Mouse (Mus musculus) midbrain, embryonic 15.5 days (tissue): Measurements from ENCODE around the gene Pmm1. TPM values are rescaled to one million over a fixed set of nuclear protein-coding genes. Genes with fewer than 3 reads are reported as not detected.
"Not testable (repeated sequence)": the region's sequence is repeated elsewhere in the genome, so short reads cannot be mapped to it uniquely, and the experiment has no call there.

Experiments used
- ATAC-seq: fragments of 200-750 bp; cut with Nextera tagmentation; replicated peaks from 2 replicates; pipeline ENCODE4 v1.8.0; 2017; ENCODE audit warnings: moderate TSS enrichment
- H3K27ac ChIP-seq: fragments of 300-500 bp; sonication (generic); 2 replicates; pipeline ENCODE4 v1.5.1; 2015; ENCODE audit warnings: mild to moderate bottlenecking, inconsistent platforms
- H3K27me3 ChIP-seq: fragments of 300-500 bp; sonication (generic); replicated peaks from 2 replicates; pipeline ENCODE4 v1.6.1; 2015; ENCODE audit warnings: inconsistent platforms
- H3K36me3 ChIP-seq: fragments of 300-500 bp; sonication (generic); replicated peaks from 2 replicates; pipeline ENCODE4 v1.6.1; 2015; ENCODE audit warnings: inconsistent platforms
- H3K4me1 ChIP-seq: fragments of 300-500 bp; sonication (generic); 2 replicates; pipeline ENCODE4 v1.6.1; 2015; ENCODE audit warnings: inconsistent platforms
- H3K4me2 ChIP-seq: fragments of 300-500 bp; sonication (generic); 2 replicates; pipeline ENCODE4 v1.6.1; 2015; ENCODE audit warnings: inconsistent platforms, mild to moderate bottlenecking, moderate library complexity
- H3K4me3 ChIP-seq: fragments of 300-500 bp; sonication (generic); 2 replicates; pipeline ENCODE4 v1.5.1; 2015; ENCODE audit warnings: mild to moderate bottlenecking, inconsistent platforms
- H3K9ac ChIP-seq: fragments of 300-500 bp; sonication (generic); 2 replicates; pipeline ENCODE4 v1.6.1; 2015; ENCODE audit warnings: mild to moderate bottlenecking, inconsistent platforms
- H3K9me3 ChIP-seq: fragments of 300-500 bp; sonication (generic); 2 replicates; pipeline ENCODE4 v1.6.1; 2016; ENCODE audit warnings: inconsistent platforms
- WGBS: fragments of 180-500 bp; shearing (Covaris S2); methylation state at CpG from one replicate; pipeline ENCODE4 v1.1.7; 2015; ENCODE audit warnings: mixed read lengths; 5-methylcytosine and 5-hydroxymethylcytosine counted together
- polyA plus RNA-seq: library from polyadenylated mRNA; unstranded; fragments of >200 nt; fragmentation: Nextera tagmentation; extraction: Ambion mirVana; gene quantifications from 2 replicates; pipeline ENCODE4 v1.2.1, GENCODE M21; 2015

The Pmm1 gene
- polyA plus RNA-seq, 1 experiment from 2014 or later, result 84.3 TPM

DNA sequence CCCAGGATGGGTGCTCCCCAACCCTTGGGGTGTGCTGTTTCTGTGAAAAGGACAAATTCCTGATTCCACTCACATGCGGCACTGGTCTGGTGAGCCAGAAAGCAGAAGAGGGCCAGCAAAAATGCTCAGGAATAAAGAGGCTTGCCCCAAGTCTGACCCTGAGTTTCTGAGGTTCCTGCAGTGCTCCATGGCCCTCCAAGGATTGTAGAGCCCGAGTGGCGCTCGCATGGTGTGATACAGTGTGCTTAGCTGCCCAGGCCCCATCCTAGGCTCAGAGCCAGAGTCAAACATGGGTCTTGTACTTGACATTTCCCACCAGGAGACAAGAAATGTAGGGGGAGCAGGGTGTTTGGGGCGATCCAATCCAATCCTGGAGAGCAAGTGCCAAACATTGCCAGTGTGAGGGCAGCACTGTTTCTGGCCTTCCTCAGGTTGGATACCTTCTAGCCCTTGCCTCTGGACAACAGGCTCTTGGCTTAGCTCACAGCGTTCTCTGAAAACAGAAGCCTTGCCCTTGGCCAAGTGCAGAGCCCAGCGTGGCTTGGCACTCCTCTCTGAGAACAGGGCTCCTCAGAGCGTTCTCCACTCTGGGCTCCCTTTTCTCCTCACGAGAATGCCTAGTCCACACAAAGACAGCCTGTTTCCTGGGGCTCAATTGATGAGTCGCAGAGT lies 40.0 kb downstream of the Pmm1 start:
- H3K9me3 ChIP-seq, result no peaks in the 10 kb centered on the region
- peaks cover 38% of the 10 kb centered on the region for H3K4me1 ChIP-seq
- 82% methylated on average over 10 of the region's 10 CpGs for WGBS
- H3K36me3 ChIP-seq, result peaks cover 8% of the 10 kb centered on the region; the same call in 1 of the 2 replicates
- H3K4me3 ChIP-seq, result no peak overlapping the region
- H3K9ac ChIP-seq, result no peak overlapping the region
- no peaks in the 10 kb centered on the region for H3K27me3 ChIP-seq
- H3K27ac ChIP-seq, result peak overlapping the region; percentile 58
- H3K4me2 ChIP-seq, result no peak overlapping the region
- ATAC-seq, result 0 out of 2 replicates have a peak, but pooled peaks have one; percentile 12

- H3K9me3 ChIP-seq, result no peaks in the 10 kb centered on the region
- WGBS, result 89% methylated on average over 5 of the region's 5 CpGs
- H3K9ac ChIP-seq, result no peak overlapping the region
- H3K4me2 ChIP-seq, result no peak overlapping the region
- H3K27ac ChIP-seq, result no peak overlapping the region
- H3K36me3 ChIP-seq, result peaks cover 17% of the 10 kb centered on the region; the same call in 1 of the 2 replicates
- H3K4me3 ChIP-seq, result no peak overlapping the region
- H3K27me3 ChIP-seq, result no peaks in the 10 kb centered on the region
- peaks cover 23% of the 10 kb centered on the region for H3K4me1 ChIP-seq
- ATAC-seq, result no peak
Observed at GRCm38 (mm10) chr15:81919062-81919461, 41.7 kb downstream of the Pmm1 start.

GRCm38 (mm10) chr15:81917621-81918463 lies 42.9 kb downstream of the Pmm1 start:
- 65% methylated on average over 6 of the region's 6 CpGs for WGBS
- Histone ChIP-seq H3K36me3 (peaks cover 30% of the 10 kb centered on the region), H3K4me1 (0 out of 2 replicates have a peak, but pooled peaks cover 12% of the 10 kb centered on the region), H3K9me3 (no peaks in the 10 kb centered on the region), H3K27me3 (no peaks in the 10 kb centered on the region), H3K4me2 (no peak overlapping the region), H3K4me3 (no peak overlapping the region), H3K27ac (no peak overlapping the region), H3K9ac (no peak overlapping the region)
- no peak for ATAC-seq

- H3K9ac ChIP-seq, result no peak overlapping the region
- H3K4me1 ChIP-seq, result 0 out of 2 replicates have a peak, but pooled peaks cover 10% of the 10 kb centered on the region
- no peak overlapping the region for H3K27ac ChIP-seq
- peaks cover 32% of the 10 kb centered on the region for H3K36me3 ChIP-seq
- H3K4me2 ChIP-seq, result no peak overlapping the region
- no peak overlapping the region for H3K4me3 ChIP-seq
- H3K27me3 ChIP-seq, result no peaks in the 10 kb centered on the region
- H3K9me3 ChIP-seq, result no peaks in the 10 kb centered on the region
- ATAC-seq, result no peak
- 91% methylated on average over 12 of the region's 12 CpGs for WGBS
Observed at GRCm38 (mm10) chr15:81917201-81917600, 43.5 kb downstream of the Pmm1 start.

- Histone ChIP-seq H3K27me3 (no peaks in the 10 kb centered on the region), H3K4me3 (no peak overlapping the region), H3K36me3 (peaks cover 46% of the 10 kb centered on the region), H3K4me1 (no peaks in the 10 kb centered on the region), H3K9ac (no peak overlapping the region), H3K27ac (no peak overlapping the region), H3K4me2 (no peak overlapping the region), H3K9me3 (no peaks in the 10 kb centered on the region)
- 87% methylated on average over 5 of the region's 5 CpGs for WGBS
- no peak for ATAC-seq
Observed at GRCm38 (mm10) chr15:81915663-81916062, 45.1 kb downstream of the Pmm1 start.

DNA sequence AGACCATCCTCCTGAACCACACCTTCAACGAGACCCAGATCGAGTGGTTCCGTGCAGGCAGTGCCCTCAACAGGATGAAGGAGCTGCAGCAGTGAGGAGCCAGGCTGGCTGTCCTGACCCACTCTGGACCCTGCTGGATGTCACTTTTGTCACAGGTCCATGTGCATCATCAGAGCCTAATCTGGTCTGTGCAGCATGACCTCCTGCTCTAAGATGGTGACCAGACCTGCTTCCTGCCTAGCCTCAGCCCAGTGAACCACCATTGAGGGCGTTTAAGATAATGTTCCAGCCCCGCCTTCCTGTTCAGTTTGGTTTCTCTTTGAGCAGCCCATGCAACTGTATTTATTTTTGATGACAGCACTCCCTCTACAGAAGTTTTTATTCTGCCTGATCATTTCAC lies 46.1 kb downstream of the Pmm1 start:
- Histone ChIP-seq H3K4me3 (no peak overlapping the region), H3K9ac (no peak overlapping the region), H3K27ac (no peak overlapping the region), H3K27me3 (no peaks in the 10 kb centered on the region), H3K4me2 (no peak overlapping the region), H3K4me1 (no peaks in the 10 kb centered on the region), H3K36me3 (peaks cover 56% of the 10 kb centered on the region), H3K9me3 (no peaks in the 10 kb centered on the region)
- WGBS, result 83% methylated on average over 5 of the region's 5 CpGs
- no peak for ATAC-seq

DNA sequence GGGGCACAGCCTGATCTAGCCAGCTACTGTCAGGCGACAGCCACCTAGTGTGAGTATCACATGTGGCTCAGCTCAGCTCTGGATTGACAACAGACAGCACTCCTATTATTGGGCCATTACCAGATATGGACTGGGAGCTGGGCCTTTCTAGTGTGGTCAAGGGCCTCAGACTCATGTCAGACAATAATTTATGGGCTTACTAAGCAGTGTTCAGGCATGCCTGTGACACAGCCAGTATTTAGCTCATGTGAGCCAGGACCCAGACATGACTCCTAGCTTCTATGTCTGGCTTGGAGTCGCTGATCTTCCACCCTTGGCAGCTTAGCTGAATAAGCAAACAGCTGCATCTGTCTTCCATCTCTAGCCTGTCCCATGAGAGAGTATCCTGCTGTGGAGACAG lies 48.2 kb downstream of the Pmm1 start:
- Histone ChIP-seq H3K9me3 (no peaks in the 10 kb centered on the region), H3K4me2 (no peak overlapping the region), H3K4me3 (no peak overlapping the region), H3K4me1 (no peaks in the 10 kb centered on the region), H3K27me3 (no peaks in the 10 kb centered on the region), H3K36me3 (peaks cover 66% of the 10 kb centered on the region), H3K27ac (no peak overlapping the region), H3K9ac (no peak overlapping the region)
- no peak for ATAC-seq
- 83% methylated on average over 2 of the region's 2 CpGs for WGBS

DNA sequence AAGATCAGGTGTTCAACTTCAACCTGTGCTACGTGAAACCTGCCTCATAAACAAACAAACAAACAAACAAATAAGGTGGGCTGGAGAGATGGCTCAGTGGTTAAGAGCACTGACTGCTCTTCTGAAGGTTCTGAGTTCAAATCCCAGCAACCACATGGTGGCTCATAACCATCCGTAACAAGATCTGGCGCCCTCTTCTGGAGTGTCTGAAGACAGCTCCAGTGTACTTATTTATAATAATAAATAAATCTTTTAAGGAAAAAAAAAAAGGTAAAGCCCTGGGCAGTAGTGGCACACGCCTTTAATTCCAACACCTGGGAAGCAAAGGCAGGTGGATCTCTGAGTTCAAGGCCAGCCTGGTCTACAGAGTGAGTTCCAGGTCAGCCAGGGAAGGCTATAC lies 52.0 kb downstream of the Pmm1 start:
- H3K36me3 ChIP-seq, result peaks cover 72% of the 10 kb centered on the region
- not testable (repeated sequence) for H3K27ac ChIP-seq, H3K27me3 ChIP-seq, H3K4me3 ChIP-seq, ATAC-seq, H3K9me3 ChIP-seq, H3K4me2 ChIP-seq, H3K4me1 ChIP-seq, H3K9ac ChIP-seq
- 88% methylated on average over 4 of the region's 4 CpGs for WGBS

DNA sequence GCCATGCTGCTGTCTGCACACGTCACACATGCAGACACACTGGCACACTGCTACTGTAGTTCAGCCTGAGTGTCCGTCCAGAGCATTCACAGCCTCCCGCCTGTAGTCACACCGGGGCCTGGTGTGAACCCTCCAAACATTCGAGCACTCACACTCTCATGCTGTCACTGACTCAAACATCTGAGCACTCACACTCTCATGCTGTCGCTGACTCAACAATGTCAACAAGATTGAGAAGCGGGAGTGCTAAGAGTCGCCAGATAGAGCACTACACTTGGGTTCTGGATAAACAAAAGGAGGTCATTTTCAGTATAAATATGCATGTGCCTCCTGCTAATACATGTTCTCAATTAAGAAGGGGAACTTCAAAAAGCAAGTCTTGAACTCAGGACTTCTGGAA lies 52.8 kb downstream of the Pmm1 start:
- WGBS, result 92% methylated on average over 8 of the region's 8 CpGs
- H3K4me3 ChIP-seq, result no peak overlapping the region
- no peaks in the 10 kb centered on the region for H3K4me1 ChIP-seq
- H3K27me3 ChIP-seq, result no peaks in the 10 kb centered on the region
- H3K4me2 ChIP-seq, result no peak overlapping the region
- no peak overlapping the region for H3K27ac ChIP-seq
- no peaks in the 10 kb centered on the region for H3K9me3 ChIP-seq
- ATAC-seq, result no peak
- H3K9ac ChIP-seq, result no peak overlapping the region
- H3K36me3 ChIP-seq, result peaks cover 69% of the 10 kb centered on the region

GRCm38 (mm10) chr15:81904939-81905338 lies 55.8 kb downstream of the Pmm1 start:
- Histone ChIP-seq H3K27me3 (no peaks in the 10 kb centered on the region), H3K9ac (no peak overlapping the region), H3K4me1 (no peaks in the 10 kb centered on the region), H3K4me2 (no peak overlapping the region), H3K4me3 (no peak overlapping the region), H3K36me3 (peaks cover 57% of the 10 kb centered on the region), H3K27ac (no peak overlapping the region), H3K9me3 (no peaks in the 10 kb centered on the region)
- 32% methylated on average over 2 of the region's 2 CpGs for WGBS
- no peak for ATAC-seq
